Mouse (Mus musculus): ENCODE results near the gene Map10. TPM values are rescaled to one million over a fixed set of nuclear protein-coding genes. Genes with fewer than 3 reads are reported as not detected.

Gene Map10
- polyA plus RNA-seq, 1 experiment from 2014 or later: 8.2 TPM

GRCm38 (mm10) chr8:125716613-125717012, 47.0 kb downstream of the Map10 start:
- Histone ChIP-seq H3K36me3 (no peaks in the 10 kb centered on the region), H3K4me1 (replicated peaks) (peaks cover 23% of the 10 kb centered on the region), H3K27me3 (replicated peaks) (no peaks in the 10 kb centered on the region), H3K4me3 (no peak overlapping the region), H3K27ac (ENCODE audit: poor library complexity, severe bottlenecking) (no peak overlapping the region), H3K4me2 (no peak overlapping the region), H3K9me3 (replicated peaks) (peaks cover 2% of the 10 kb centered on the region; the same call in 1 of the 2 replicates), H3K9ac (no peak overlapping the region)
- 41% methylated on average over 7 of the region's 7 CpGs for WGBS
- ATAC-seq (ENCODE audit: insufficient number of reproducible peaks, low FRiP score): no peak

GRCm38 (mm10) chr8:125718914-125719313, 49.3 kb downstream of the Map10 start:
- H3K36me3 ChIP-seq: no peaks in the 10 kb centered on the region
- no peaks in the 10 kb centered on the region for H3K9me3 ChIP-seq (replicated peaks)
- H3K4me2 ChIP-seq: no peak overlapping the region
- no peak overlapping the region for H3K27ac ChIP-seq (ENCODE audit: poor library complexity, severe bottlenecking)
- H3K4me3 ChIP-seq: no peak overlapping the region
- H3K9ac ChIP-seq: no peak overlapping the region
- no peaks in the 10 kb centered on the region for H3K27me3 ChIP-seq (replicated peaks)
- WGBS: 67% methylated on average over 4 of the region's 4 CpGs
- no peak for ATAC-seq (ENCODE audit: insufficient number of reproducible peaks, low FRiP score)
- H3K4me1 ChIP-seq (replicated peaks): peaks cover 23% of the 10 kb centered on the region

- WGBS: 90% methylated on average over 7 of the region's 7 CpGs
- no peaks in the 10 kb centered on the region for H3K36me3 ChIP-seq
Observed at GRCm38 (mm10) chr8:125722675-125723074, 53.1 kb downstream of the Map10 start.

More at GRCm38 (mm10) chr8:125722675-125723074, 53.1 kb downstream of the Map10 start:
- H3K9me3 ChIP-seq (replicated peaks): no peaks in the 10 kb centered on the region
- peaks cover 8% of the 10 kb centered on the region for H3K4me1 ChIP-seq (replicated peaks)
- H3K27ac ChIP-seq (ENCODE audit: poor library complexity, severe bottlenecking): no peak overlapping the region
- no peak overlapping the region for H3K9ac ChIP-seq
- ATAC-seq (ENCODE audit: insufficient number of reproducible peaks, low FRiP score): no peak
- H3K27me3 ChIP-seq (replicated peaks): no peaks in the 10 kb centered on the region
- H3K4me2 ChIP-seq: no peak overlapping the region
- H3K4me3 ChIP-seq: no peak overlapping the region

Other genes with a start within 250 kb of the Map10 start
- gene Sipa1l2, start 100.0 kb upstream of the Map10 start, polyA plus RNA-seq (2016; fragmentation: Nextera tagmentation; extraction: Ambion mirVana): 32.8 and 36.0 TPM in 2 replicates
- gene Ntpcr, start 60.1 kb downstream of the Map10 start, polyA plus RNA-seq (2016; fragmentation: Nextera tagmentation; extraction: Ambion mirVana): 24.5 and 25.3 TPM in 2 replicates
- 0.08 and 0.10 TPM in 2 replicates for gene Pcnx2, start 228.5 kb downstream of the Map10 start, polyA plus RNA-seq (2016; fragmentation: Nextera tagmentation; extraction: Ambion mirVana)
- gene Map3k21, start 240.6 kb downstream of the Map10 start, polyA plus RNA-seq (2016; fragmentation: Nextera tagmentation; extraction: Ambion mirVana): 0.09 and 0.13 TPM in 2 replicates

Data from heart, embryonic 12.5 days (tissue).